Mouse (Mus musculus) MEL-GATA-1-ER (cell line): ENCODE measurements around the gene Rnf187.

Source experiments
- DNase-seq: peaks from one replicate; pipeline ENCODE4 v3.0.0-alpha.2; 2012; ENCODE audit warnings: low read depth; ENCODE audit errors: extremely low read depth

Gene Rnf187

GRCm38 (mm10) chr11:58938322-58939087, at the start of gene Rnf187:
Gene Rnf187 (minus strand): TSS chr11:58938916.
- peak; percentile 82 for DNase-seq

DNA sequence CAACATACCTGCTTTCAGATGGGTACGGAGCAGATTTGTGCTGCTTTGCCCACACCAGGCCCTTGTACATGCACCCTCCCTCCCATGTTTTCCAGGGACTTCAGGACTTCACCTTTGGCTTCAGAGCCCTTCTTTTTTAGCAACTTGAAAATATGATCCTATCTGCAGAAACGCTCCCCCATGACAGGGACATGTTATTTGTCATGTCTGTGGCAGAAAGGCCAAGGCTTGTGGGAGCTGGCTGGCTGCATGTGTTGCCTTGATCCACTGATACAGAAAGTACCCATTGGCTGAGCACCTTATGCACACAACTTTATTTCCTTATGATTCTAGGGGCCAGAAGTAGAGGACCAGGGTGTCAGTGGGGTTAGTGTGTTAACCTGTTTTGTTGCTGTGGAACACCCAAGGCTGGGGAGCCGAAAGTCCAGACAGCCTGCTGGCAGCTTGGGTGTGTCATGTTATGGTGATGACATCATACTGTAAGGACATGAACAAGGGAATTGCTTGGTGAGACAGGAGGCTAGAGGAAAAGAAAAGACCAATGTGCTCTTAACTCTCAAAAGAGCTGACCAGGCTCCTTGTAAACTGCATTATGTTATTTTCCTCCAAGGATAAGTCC, 46.7 kb upstream of the Rnf187 start:
- no peak for DNase-seq

DNA sequence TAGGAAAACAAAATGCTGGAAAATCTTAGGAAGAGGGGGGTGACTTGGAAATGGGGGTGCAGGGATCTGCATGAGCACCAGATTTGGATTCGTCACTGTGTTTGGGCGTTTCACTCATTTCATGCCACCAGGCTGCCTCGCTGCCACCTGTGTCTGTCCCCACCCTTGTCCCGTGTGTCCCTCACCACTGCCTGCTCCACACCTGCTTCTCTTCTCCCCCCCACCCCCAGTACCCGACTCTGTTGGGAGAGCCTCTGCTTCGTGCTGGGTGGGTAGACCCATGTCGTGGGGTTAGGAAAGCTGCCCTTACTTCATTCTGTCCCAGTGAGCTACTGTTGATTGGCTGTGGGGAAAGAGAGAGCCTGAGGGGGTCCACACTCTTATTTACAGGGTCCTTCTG, 45.9 kb upstream of the Rnf187 start:
- DNase-seq, result no peak

DNA sequence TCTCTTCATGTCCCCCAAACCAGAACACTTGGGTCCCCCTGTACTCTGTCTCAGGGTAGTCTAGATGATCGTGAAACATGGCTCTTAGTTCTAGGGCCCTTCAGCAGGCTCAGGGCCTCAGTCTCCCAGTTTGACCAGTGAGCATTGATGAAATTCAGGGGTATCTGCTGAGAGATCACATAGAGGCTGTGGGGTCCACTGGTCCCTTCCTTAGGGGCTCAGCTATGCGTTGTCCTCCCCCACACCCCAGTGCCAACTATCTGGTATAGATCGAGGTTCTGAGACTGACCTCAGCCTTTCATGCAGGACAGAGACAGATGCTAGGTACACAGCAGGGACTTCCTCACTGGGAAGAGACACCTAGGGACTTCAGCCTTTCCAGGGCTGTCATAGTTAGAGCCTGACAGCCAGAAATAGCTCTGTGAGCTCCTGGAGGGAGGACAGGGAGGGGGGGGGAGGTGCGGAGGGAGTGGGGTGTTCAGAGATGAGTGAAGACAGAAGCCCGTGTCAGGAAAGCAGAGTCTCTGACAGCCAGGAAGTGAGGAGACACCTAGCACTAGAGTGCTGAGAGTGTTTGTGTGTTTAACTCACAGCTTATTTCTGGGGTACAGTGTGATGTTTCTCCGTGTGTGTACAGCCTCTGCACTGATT, 45.1 kb upstream of the Rnf187 start:
- DNase-seq, result no peak

GRCm38 (mm10) chr11:58982471-58983097, 43.9 kb upstream of the Rnf187 start:
- no peak for DNase-seq

DNA sequence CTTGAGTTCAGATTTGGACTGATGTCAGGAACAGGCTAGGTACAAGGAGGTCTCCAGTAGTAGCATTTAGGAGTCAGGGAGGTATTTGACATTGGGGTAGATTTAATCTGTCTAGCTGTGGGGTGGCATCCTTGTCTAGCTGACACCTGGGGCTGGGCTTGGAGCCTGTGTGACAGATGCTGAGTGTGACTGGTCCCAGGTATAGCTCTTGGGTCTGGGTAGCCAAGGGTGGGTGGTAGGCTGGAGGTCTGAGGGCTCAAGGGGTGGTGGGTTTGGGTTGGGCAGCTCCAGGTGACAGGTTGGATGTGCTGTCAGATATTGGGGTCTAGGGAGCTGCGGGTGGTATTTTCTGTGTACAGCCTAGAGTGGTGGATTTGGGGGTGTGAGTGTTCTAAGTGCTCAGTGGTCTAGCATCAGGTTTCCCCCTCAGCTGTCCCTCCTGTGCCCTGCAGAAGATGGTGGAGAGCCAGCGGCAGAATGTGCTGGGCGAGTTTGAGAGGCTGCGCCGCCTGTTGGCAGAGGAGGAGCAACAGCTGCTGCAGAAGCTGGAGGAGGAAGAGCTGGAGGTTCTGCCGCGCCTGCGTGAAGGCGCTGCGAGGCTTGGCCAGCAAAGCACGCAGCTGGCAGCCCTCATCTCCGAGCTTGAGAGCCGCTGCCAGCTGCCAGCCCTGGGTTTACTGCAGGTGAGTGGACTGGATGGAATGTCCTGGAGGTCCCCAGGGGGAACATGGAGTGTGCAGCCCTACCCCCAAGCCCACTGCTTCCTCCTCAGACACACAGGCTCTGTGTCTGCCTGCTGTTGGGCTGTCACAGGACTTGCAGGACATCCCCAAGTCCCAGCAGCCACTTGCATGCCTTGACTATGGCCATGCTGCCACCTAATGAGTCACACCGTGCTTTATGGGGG, 43.1 kb upstream of the Rnf187 start:
- DNase-seq, result no peak

GRCm38 (mm10) chr11:58980381-58980990, 41.8 kb upstream of the Rnf187 start:
- DNase-seq, result no peak

GRCm38 (mm10) chr11:58979661-58980060, 40.9 kb upstream of the Rnf187 start:
- DNase-seq, result no peak

GRCm38 (mm10) chr11:58979183-58979582, 40.5 kb upstream of the Rnf187 start:
- DNase-seq, result peak; percentile 18

GRCm38 (mm10) chr11:58978706-58979030, 40.0 kb upstream of the Rnf187 start:
- DNase-seq, result peak; percentile 26

GRCm38 (mm10) chr11:58978027-58978705, 39.5 kb upstream of the Rnf187 start, which contains the start of gene Trim11:
Gene Trim11 (plus strand): TSS chr11:58978093.
- DNase-seq, result peak; percentile 69

DNA sequence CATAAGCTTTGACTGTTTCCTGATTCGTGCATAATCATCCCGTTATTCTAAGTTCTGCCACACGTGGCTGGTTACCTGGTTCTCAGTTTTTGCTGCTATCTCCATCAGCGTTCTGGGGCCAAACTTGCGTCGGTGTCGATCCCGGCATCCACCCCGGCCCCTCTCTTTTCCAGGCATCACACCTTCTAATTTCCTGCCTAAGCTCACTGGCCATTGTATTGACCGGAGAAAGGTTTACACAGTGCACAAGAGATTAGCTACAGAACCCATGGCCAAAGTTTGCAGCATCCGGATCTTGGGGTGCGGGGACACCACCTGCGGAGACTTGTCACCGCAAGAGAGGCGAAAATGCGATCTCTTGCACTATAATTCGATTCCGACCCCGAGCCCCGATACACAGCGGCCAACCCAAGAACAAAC, 38.9 kb upstream of the Rnf187 start:
- peak; percentile 13 for DNase-seq

- peak; percentile 9 for DNase-seq
Observed at GRCm38 (mm10) chr11:58977150-58977549, 38.4 kb upstream of the Rnf187 start.

DNA sequence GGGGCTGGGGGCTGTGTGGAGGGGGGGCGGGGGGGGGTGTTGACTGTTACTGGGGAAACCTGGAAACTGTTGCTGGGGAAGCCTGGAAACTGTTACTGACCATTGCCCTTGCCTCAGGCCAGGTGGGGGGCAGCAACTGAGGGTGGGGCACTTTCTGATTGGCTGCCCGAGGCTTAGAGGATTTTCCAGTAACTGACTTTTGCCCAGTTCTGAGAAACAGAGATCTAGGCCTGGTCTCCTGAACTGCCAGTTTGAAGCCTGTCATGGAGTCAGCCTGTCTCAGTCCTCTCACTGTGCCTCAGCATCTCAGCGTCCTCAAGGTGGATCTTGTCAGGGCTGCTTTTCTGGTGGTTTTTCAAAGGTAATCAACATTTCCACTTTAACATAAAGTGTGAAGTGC, 35.7 kb upstream of the Rnf187 start:
- no peak for DNase-seq

DNA sequence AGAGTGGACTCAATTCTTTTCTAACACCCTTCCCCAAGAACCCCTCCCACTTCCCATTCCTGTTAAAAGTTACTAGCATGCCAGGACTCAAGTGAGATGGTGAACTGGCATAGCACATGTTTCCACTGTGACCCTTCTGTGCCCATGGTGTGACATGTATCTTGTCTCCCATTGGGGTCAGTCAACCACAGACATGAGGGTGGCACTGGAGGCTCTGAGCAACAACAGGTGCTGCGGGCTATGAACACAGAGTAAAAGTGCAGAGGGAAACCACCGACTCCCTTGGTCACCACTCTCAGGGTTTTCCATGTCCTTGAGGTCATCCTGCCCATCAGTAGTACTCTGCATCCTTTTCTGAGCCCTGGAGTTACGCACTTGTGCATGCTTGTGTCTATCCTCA, 33.1 kb upstream of the Rnf187 start:
- no peak for DNase-seq

- no peak for DNase-seq
Observed at GRCm38 (mm10) chr11:58970831-58971530, 32.3 kb upstream of the Rnf187 start.

DNA sequence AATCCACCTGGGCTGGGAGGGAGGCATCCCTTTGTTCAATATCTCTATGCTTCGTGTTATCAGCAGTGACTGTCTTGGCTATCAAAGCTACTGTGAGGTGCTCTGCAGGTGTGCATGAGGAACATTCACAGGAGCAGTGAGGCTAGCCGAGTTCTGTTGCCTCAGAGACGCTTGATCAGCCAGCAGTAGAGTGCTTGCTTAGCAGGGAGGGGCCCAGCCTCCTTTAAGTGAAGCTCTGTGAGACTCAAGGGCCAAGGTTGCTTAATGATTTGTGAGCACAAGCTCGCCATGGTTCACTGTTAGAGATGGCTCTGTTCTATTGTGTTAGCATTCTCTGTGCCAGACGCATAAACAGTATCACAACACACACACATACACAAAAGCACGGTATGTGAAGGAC, 30.9 kb upstream of the Rnf187 start:
- DNase-seq, result no peak

- DNase-seq, result no peak
Observed at GRCm38 (mm10) chr11:58969027-58969426, 30.3 kb upstream of the Rnf187 start.

GRCm38 (mm10) chr11:58968551-58968950, 29.8 kb upstream of the Rnf187 start:
- no peak for DNase-seq
